Mouse (Mus musculus) kidney, postnatal 14 days (tissue): ENCODE results near the gene Rapgef5.

Experiments used
- DNase-seq: peaks from one replicate; pipeline ENCODE4 v3.0.0; 2022; ENCODE audit warnings: mixed read lengths

The Rapgef5 gene

DNA sequence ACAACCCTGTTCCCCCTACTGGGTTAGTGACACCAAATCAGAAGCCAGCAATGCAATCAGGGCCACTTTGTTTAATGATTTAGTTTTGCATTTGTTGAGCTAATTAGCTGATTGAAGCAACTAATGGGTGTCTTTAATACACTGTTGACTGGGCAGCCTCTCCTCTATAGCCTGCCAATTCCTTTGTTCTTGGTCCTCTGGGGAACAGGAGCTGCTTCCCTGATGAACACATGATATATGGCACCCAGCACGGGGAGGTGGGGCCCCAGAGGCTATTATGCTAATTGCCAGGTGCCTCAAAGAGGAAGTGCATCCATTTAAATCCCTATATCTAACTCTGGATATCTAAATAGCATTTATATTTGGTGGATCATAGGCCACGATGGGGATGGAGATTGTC, 111.0 kb downstream of the Rapgef5 start:
- peak; percentile 22 for DNase-seq

DNA sequence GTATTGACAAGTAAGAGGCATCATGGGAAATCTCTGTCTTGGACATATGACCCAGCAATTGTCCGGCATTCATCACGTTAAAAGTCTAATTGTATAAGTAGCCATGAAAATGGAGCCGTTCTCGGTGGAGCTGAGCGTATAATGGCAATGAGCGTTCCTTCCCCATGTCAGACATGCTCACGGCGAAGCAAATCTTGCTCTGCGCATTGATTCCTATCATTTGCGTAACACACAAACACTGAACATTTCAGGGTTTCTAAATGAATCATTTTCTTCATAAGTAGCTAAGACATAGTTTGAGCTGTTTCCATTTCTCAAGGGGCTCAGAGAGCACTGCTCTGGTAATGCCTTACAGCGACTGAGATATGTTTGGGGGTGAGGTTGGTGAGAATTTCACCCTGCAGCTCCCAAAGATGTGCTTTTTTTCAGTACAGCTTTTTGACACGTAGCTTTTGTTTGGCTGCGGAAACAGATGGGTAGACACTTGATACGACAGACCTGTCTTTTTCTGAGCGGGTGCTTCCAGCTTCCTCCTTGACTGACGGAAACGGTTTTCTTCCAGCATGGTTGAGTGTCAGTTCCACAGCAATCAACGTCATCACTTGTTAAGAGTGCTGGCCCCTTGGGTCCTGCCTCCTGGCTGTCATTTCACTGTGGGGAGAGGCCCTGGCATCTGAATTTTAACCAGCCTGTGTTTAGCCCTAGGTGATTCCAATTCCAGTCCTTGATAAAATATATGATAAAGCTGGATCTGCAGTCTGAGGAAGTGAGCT, 112.2 kb downstream of the Rapgef5 start:
- DNase-seq, result no peak

DNA sequence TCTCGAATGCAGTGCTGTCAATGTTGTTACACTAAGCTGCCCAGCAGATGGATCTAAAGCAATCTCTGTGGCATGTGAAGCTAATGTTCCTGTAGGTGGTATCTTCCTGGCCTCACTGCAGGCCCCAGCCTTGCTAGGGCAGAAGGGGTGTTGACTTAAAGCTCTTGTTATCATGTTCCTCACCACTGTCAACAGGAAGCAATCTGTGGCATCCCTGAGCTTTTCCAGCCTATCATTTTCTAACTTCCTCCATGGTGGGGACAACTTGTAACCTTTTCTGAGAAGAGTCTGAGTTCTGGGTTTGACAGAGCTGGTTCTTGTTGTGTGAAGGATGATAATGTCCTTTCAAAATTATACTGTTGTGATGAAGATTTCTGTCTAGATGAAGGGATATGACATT, 115.9 kb downstream of the Rapgef5 start:
- no peak for DNase-seq

DNA sequence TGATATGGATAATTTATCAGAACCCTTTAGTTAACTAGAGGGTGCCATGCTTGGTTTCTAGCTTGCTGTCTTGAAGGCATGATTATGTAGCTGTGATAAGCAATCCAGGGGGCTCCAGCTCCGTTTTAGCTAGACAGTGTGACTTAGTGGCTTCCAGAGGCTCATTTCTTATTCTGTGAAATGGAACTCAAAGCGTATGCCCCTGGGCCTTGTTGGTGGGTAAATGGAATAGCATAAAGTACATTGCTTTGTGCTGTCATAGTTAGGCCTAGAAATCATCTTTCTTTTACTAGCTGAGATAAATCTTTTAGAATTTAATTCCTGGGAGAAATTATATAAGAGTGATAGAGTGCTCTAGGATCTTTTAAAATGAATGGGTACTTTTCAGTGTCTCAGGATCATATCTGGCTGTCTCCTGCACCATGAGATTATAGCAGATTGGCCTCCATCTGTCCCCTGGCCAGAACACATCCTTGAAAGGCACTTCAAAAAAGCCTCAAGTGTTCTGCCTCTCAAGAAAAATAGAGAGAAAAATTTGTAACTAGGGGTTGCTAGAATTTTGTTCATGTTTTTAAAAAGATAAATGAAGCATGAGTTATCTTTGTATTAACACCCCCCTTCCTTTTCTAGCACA, 120.0 kb downstream of the Rapgef5 start:
- DNase-seq, result no peak

DNA sequence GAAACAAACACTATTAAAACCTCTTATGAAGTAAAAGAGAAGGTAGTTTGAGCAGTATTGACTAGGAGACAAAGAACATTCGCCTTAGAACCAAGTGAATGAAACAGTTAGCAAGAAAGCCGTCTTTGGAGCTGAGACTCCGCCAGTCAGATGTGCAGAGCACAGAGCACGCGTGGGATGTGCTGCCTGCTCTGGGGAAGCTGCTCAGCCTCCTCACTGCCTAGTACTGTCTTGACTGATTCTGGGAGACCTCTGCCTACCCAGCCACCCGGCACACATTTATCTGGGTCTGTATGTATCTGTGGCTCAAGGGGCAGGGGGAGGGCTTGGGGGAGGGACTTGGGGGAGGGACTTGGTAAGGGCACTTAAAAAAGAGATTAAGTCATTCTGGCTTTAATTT, 120.7 kb downstream of the Rapgef5 start:
- DNase-seq, result no peak

DNA sequence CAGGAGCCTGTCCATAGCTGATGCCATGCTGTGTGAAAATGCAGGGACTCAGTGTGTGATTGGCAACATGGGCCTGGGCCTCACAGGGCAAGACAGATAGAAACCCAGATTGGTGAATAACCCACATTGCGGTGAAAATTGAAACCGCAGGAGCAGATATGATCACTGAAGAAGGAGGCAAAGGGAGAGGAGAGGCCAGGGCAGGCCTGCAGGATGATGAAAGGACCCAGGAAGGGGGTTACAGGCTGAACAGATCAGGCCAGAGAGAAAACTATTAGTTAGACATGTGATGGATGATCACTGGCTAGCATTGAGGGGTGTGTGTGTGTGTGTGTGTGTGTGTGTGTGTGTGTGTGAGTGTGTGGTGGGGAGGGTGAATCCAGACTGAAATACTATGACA, 122.6 kb downstream of the Rapgef5 start:
- DNase-seq, result no peak

DNA sequence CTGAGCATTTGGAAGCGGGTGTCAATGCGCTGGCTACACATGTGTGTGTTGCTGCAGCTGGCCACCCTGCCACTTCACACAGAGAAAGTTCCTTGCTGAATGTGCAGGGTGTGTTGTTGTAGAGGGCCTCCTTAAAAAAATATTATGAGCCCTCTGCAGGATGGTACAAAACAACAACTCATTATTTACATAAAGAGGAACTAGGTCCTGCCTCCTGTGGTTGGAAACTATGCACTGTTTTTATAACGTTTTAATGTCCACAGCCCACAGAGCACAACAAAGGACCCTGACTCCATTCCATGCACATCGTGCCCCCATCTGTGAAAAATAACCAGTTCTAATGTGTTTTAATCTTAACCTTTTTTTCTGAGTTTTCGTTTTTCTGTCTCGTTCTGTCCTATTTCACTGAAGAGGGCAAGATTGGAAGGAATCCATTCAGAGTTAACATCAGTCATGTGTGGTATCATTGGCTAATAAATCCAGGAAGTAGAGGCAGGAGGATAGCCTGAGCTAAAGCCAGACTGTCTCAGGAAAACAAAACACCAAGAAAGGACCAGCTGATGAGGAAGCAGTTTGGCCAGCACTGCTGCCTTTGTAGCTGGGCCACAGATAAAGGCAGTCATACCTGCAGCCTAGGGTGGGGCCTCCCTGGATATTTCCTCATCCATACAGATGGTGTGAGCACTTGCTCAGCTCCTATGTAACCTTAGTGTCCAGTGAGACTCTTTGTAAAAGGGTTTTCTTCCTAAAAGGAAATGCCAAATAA, 123.3 kb downstream of the Rapgef5 start:
- DNase-seq, result no peak

DNA sequence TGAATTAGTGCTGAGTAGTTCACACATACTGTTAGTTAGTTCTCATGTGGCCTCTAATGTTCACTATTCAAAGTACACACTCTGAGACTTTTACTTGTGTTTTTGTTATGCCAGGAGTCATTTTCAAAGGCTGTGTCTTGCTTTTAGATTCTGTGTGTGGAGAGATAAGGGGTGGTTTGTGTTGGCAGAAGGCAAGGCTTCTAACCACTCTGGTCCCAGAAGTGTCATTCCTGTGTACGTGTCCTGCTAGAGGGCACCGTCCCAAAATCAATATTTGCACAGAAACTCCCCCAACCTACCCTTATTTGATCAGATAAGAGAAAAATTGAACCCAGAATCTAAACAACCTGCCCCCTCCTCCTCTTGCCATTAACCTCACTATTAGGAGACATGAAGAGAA, 126.2 kb downstream of the Rapgef5 start:
- no peak for DNase-seq

DNA sequence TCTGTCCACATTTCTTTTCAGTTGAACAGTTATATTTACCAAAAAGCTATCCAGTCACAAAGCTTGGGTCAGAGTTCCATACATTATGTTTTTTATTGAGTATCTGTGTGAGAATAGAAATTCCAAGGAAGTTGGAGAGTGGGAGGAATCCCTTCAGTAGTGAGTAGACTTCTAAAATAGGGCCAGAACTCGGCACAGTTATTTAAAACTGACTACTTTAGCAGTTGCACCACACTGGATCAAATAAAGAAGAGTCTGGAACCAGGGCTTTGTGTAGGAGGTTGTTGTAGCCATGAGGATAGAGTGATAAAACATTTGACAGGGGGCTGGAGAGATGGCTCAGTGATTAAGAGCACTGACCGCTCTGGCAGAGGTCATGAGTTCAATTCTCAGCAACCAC, 129.5 kb downstream of the Rapgef5 start:
- DNase-seq, result no peak

DNA sequence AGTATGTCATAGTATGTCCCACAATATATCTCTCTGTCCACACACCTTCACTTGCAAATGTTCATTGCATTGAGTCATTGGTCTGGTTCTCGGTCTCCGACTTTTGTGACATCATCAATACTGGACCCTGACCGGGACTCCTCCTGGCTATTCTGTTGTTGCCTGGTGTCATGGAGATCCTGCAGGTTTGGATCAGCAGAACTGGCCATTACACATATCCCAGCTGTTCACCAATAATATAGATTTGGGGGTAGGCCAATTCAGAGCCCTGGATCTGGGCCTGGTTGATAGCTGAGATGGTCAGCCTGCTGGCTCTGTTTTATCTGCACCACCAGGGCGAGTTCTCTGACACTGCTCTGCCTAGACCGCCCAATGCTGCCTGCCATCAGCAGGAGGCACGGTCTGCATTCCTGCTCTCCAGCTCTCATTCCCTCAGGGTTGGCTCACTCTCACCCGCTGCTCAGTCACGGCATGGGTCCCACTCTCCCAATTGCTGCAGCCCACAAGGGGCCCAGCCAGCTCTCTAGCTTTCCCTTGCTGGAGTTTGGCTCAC, 137.7 kb downstream of the Rapgef5 start:
- DNase-seq, result no peak

DNA sequence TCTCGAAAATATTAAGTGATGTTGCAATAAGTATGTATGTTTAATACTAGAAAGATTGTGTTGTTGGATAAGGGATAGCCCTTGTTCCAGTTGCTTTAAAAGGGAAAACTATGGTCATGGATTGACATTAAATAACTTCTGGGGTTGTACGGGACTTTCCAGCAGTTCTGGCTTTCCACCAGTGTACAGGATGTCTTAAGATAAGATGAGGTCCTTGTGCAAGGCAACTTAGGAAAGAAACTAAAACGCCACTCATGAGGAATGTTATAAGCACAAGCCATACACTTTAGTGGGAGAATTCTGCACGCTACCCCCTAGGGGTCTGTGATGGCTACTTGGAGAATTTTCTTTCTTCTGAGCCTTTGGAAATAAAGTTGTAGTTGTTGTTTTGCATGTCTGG, 140.7 kb downstream of the Rapgef5 start:
- DNase-seq, result no peak

DNA sequence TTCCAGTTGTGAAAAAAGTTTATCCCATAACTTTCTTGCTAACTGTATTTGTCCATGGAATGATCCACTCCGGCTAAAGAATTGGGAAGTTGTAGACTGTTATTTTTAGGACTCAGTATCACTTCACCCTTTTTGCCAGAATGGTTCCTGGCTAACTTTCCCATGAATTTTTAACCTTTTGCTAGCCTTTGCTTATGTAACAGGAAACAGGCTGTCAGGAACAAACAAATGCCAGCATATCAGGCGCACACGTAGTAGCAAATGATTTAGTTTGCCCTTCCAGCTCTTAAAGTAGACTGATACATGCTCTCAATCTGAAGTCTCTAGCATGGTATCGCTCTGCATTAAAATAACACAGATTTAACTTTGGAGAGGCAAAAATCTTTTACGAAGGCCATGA, 141.5 kb downstream of the Rapgef5 start:
- peak; percentile 41 for DNase-seq

DNA sequence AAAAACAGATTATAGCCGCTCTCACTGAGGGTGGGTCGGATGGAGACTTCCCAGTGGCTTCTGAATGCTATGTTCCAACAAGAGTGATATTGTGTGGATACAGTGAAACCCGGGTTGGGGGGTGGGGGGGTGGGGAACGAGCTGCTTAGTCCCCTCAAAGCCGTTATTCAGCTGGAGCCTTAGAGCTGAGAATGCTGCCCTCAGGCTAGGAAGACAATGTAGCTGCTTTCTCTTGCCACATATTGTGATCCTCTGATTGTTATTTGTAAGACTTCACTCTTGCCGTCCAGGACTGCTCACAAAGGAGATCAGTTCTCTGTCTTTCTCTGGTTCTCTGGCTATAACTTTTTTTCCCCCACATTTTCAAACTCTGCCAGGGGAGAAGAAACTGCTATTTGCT, 142.5 kb downstream of the Rapgef5 start:
- no peak for DNase-seq

DNA sequence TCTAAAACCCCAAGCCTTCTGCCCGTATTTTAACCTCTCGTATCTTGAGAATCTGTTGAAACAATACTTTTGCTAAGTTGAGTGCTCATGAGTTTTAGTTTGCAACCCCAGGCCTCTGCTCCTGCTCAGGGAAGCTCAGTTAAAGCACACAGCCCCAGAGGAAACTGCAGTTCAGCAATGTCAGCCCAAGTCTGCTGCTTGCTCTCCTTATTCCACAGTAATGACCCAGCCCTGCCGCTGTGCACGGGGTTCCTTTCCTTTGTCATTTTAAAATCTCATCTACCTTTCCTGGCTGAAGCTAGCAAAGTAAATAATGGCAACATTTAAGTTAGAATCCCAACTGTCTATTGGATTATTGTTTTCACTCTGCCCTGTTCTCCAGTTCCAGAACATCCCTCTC, 144.1 kb downstream of the Rapgef5 start:
- DNase-seq, result no peak

DNA sequence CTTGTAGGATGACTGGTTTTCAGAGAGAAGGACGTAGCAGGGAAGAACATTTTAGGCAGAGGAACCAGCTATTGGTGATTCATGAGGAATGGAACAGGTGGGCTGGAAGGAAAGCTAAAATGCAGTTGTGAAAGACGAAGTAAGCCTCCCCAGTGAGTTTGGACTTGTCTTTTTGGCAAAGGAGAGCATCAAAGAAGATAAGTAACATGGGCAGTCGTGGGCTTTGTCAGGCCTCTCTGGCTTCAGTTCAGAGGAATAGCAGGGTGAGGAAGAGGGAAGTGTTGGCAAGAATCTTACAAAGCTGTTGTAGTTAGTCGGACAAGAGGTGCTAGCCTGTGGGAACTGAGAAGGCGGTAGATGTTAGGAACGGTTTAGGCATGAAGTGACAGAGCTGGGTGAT, 145.6 kb downstream of the Rapgef5 start:
- DNase-seq, result no peak

DNA sequence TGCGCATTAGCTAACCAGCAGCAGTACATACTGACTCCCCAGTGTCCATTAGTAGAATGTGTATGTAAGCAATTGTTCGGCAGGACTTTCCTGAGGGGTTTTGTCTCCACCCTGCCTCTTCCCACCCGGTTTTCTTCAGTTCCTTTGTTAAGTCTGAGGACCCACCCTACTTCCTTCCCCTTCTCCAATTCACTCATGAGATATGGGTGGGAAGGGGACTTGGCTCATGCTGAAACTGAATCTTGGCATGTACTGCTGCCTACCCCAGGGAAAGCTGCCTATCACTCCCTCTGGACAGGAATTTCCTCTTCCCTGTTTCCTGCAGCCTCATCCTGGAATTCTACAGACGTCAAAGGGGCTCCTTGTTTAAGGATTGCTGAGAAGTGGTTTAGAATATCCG, 147.4 kb downstream of the Rapgef5 start:
- peak; percentile 64 for DNase-seq

DNA sequence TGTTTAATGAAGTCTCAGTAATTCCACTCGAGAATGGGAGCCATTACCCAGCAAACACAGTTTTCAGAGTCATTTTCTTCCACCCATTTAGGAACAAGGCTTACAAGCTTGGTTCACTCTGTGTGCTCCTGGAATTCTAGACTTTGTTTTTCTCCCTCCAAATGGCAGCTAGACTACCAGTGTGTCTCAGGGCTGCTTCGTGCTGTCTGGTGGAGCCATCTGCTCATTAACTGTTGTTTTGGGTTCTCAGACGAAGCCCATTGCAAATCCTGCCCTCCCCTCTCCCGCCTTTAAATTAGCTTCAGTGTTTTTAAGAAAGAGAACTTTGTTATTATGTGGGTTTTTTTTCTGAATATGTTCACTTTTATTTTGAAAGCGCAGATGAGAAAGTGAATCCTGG, 148.4 kb downstream of the Rapgef5 start:
- DNase-seq, result no peak

DNA sequence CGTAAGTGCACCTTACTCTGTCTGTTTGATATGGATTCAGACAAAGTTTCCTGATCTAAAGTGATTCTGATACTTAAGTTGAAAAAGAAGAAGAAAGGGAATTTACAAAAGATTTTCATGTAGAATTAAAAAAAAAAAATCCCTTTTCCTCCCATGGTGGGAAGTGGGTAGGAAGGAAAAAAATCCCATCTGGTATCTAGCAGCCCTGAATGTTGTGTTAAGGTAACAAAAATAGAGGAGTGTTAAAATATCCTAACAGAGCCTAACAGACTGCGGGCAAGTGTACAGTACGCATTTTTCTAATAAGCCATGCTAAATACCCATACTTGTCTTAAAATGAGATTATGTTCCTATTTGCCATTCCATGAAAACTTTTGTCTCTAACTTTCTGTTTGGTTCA, 150.1 kb downstream of the Rapgef5 start:
- no peak for DNase-seq

DNA sequence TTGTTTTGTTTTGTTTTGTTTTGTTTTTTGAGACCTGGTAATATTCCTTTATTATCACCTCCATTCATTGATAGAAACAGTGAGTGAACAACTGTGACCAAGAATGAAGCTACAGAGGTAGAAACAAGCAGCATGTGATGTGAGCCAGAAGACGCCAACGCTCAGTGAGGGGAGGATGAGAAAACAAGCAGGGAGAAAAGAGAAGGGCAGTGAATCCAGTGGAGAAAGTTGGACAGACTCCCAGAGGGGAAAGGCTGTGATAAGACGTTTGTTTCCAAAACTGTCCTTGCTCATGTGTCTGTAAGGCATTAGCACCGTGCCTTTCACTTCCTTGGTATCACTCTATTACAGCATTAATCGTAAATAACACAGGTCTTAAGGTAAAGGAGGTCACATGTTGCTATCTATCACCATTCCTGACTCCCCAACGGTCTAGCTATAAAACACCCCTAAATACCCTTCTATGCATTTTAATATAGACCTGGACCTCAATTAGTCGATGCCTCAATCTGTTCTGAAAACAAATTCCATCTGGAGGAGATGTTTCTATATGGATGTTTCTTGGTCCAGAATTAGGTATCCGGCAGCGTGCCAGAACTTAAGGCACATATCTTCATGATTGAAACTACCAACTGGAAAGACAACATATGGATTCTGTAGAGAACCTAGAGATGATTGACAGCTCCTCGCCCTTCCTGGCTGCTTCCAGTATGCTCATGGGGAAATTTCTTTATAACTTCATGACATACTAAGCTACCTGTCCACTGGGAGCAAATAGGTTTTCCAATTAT, 153.5 kb downstream of the Rapgef5 start:
- DNase-seq, result no peak

DNA sequence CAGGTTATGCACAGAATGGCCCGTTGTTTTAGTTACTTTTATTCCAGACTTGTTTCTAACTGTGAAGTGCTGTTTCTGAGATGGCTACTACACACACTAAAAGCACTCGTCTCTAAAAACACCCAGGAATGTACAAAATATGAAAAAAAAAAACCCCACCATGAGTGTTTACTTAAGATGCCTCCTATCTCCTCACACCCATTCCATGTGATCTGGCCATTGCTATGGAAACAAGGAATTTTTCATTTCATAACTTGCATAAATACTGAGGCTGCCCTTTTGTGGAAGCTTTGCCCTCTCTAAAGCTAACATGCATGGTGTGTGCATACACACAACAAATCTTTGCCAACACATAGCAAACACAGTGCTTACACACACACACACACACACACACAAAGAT, 156.9 kb downstream of the Rapgef5 start:
- no peak for DNase-seq

DNA sequence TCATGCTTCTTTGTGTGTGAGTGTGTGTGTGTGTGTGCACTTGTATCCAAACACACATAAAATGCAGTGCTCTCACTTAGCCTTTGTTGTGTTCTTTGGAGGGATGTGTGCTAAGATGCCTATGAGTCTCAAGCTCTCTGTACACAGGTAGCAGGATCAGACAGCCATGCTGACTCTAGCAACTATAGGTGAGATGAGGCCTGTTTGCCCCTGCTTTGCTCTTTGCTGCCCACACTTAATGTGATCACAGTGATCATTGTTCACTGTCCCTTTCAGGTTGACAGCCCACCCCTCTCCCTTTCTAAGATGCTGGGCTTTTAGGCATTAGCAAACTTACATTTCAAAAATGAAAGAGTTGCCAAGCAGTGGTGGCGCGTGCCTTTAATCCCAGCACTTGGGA, 158.2 kb downstream of the Rapgef5 start:
- no peak for DNase-seq

DNA sequence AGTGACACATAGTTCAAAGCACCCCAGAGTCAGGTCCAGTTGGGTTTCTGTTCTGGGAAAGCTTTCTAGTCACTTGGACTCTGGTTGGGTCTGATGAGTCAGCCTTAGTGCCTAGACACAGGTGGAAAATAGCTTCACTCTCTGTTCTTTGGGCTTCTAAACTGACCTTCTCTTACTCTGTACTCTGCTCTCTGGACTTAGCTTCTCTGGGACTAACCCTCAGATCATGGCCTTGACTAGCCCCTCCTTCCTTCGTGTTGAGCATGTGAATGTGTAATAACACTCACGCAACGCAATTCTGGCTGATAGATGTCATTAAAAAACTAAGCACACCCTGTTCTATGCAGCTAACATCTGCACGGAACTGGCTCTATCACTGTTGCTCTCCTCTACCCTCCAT, 160.0 kb downstream of the Rapgef5 start:
- DNase-seq, result no peak

DNA sequence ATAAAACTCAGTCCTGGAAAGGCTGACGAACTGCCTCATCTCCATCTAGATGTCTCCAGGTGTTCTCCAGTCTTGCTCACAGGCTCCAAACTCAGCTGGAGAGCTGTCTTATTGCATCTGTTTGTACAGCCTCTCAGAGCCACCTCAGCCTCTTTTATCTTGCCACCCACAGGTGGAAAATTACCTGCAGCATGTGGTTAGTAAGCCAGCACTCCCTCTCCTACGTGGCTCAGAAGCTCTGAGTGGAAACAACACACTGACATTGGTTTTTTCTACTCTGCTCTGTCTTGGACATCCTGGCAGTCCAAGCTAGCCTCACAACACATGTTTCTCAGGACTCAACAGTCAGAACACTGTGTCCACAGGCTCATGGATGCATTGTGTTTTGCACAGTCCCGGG, 162.6 kb downstream of the Rapgef5 start:
- DNase-seq, result no peak
